Mouse (Mus musculus): ENCODE measurements around the gene Slc24a4. TPM values are rescaled to one million over a fixed set of nuclear protein-coding genes. Genes with fewer than 3 reads are reported as not detected.

Gene Slc24a4
- polyA plus RNA-seq, 1 experiment = 2.4 TPM

- peak; percentile 62 for DNase-seq (ENCODE audit: low read depth)
- no peak for TF ChIP-seq POLR2A (IDR thresholded peaks at IDR 0.05; ENCODE audit: borderline replicate concordance, extremely low read depth, insufficient read depth, insufficient read length, poor library complexity, severe bottlenecking)
- TF ChIP-seq CTCF (IDR thresholded peaks at IDR 0.05; ENCODE audit: borderline replicate concordance, extremely low read depth, insufficient read depth, insufficient read length) = no peak
Measured at GRCm38 (mm10) chr12:102127601-102128000, 932 bp upstream of the Slc24a4 start.

GRCm38 (mm10) chr12:102128791-102129507 lies 416 bp downstream of the Slc24a4 start:
- TF ChIP-seq POLR2A (IDR thresholded peaks at IDR 0.05; ENCODE audit: borderline replicate concordance, extremely low read depth, insufficient read depth, insufficient read length, poor library complexity, severe bottlenecking) (no peak), CTCF (IDR thresholded peaks at IDR 0.05; ENCODE audit: borderline replicate concordance, extremely low read depth, insufficient read depth, insufficient read length) (no peak)
- DNase-seq (ENCODE audit: low read depth) = peak; percentile 85

- no peak for TF ChIP-seq POLR2A (IDR thresholded peaks at IDR 0.05; ENCODE audit: borderline replicate concordance, extremely low read depth, insufficient read depth, insufficient read length, poor library complexity, severe bottlenecking)
- TF ChIP-seq CTCF (IDR thresholded peaks at IDR 0.05; ENCODE audit: borderline replicate concordance, extremely low read depth, insufficient read depth, insufficient read length) = no peak
- peak; percentile 19 for DNase-seq (ENCODE audit: low read depth)
Measured at GRCm38 (mm10) chr12:102129508-102130030, 1.0 kb downstream of the Slc24a4 start.

- TF ChIP-seq POLR2A (IDR thresholded peaks at IDR 0.05; ENCODE audit: borderline replicate concordance, extremely low read depth, insufficient read depth, insufficient read length, poor library complexity, severe bottlenecking) (no peak), CTCF (IDR thresholded peaks at IDR 0.05; ENCODE audit: borderline replicate concordance, extremely low read depth, insufficient read depth, insufficient read length) (no peak)
Measured at GRCm38 (mm10) chr12:102139710-102140109, 11.2 kb downstream of the Slc24a4 start.

GRCm38 (mm10) chr12:102141330-102141729 lies 12.8 kb downstream of the Slc24a4 start:
- no peak for DNase-seq (ENCODE audit: low read depth)
- no peak for TF ChIP-seq CTCF (IDR thresholded peaks at IDR 0.05; ENCODE audit: borderline replicate concordance, extremely low read depth, insufficient read depth, insufficient read length)
- TF ChIP-seq POLR2A (IDR thresholded peaks at IDR 0.05; ENCODE audit: borderline replicate concordance, extremely low read depth, insufficient read depth, insufficient read length, poor library complexity, severe bottlenecking) = no peak

More at GRCm38 (mm10) chr12:102139710-102140109, 11.2 kb downstream of the Slc24a4 start:
- no peak for DNase-seq (ENCODE audit: low read depth)

- no peak for TF ChIP-seq POLR2A (IDR thresholded peaks at IDR 0.05; ENCODE audit: borderline replicate concordance, extremely low read depth, insufficient read depth, insufficient read length, poor library complexity, severe bottlenecking)
- TF ChIP-seq CTCF (IDR thresholded peaks at IDR 0.05; ENCODE audit: borderline replicate concordance, extremely low read depth, insufficient read depth, insufficient read length) = no peak
Measured at GRCm38 (mm10) chr12:102147678-102148077, 19.1 kb downstream of the Slc24a4 start.

GRCm38 (mm10) chr12:102148746-102149145 lies 20.2 kb downstream of the Slc24a4 start:
- DNase-seq (ENCODE audit: low read depth) = no peak

More at GRCm38 (mm10) chr12:102147678-102148077, 19.1 kb downstream of the Slc24a4 start:
- DNase-seq (ENCODE audit: low read depth) = no peak

GRCm38 (mm10) chr12:102151185-102151584 lies 22.7 kb downstream of the Slc24a4 start:
- DNase-seq (ENCODE audit: low read depth) = no peak
- TF ChIP-seq POLR2A (IDR thresholded peaks at IDR 0.05; ENCODE audit: borderline replicate concordance, extremely low read depth, insufficient read depth, insufficient read length, poor library complexity, severe bottlenecking) (no peak), CTCF (IDR thresholded peaks at IDR 0.05; ENCODE audit: borderline replicate concordance, extremely low read depth, insufficient read depth, insufficient read length) (no peak)

More at GRCm38 (mm10) chr12:102148746-102149145, 20.2 kb downstream of the Slc24a4 start:
- TF ChIP-seq CTCF (IDR thresholded peaks at IDR 0.05; ENCODE audit: borderline replicate concordance, extremely low read depth, insufficient read depth, insufficient read length) (peak; percentile 16; the same call in 1 of the 2 replicates), POLR2A (IDR thresholded peaks at IDR 0.05; ENCODE audit: borderline replicate concordance, extremely low read depth, insufficient read depth, insufficient read length, poor library complexity, severe bottlenecking) (no peak)

- DNase-seq (ENCODE audit: low read depth) = no peak
Measured at GRCm38 (mm10) chr12:102153796-102154195, 25.3 kb downstream of the Slc24a4 start.

GRCm38 (mm10) chr12:102154815-102155214 lies 26.3 kb downstream of the Slc24a4 start:
- DNase-seq (ENCODE audit: low read depth) = no peak
- TF ChIP-seq CTCF (IDR thresholded peaks at IDR 0.05; ENCODE audit: borderline replicate concordance, extremely low read depth, insufficient read depth, insufficient read length) (no peak), POLR2A (IDR thresholded peaks at IDR 0.05; ENCODE audit: borderline replicate concordance, extremely low read depth, insufficient read depth, insufficient read length, poor library complexity, severe bottlenecking) (no peak)

More at GRCm38 (mm10) chr12:102153796-102154195, 25.3 kb downstream of the Slc24a4 start:
- TF ChIP-seq POLR2A (IDR thresholded peaks at IDR 0.05; ENCODE audit: borderline replicate concordance, extremely low read depth, insufficient read depth, insufficient read length, poor library complexity, severe bottlenecking) = no peak
- TF ChIP-seq CTCF (IDR thresholded peaks at IDR 0.05; ENCODE audit: borderline replicate concordance, extremely low read depth, insufficient read depth, insufficient read length) = no peak

GRCm38 (mm10) chr12:102164632-102165031 lies 36.1 kb downstream of the Slc24a4 start:
- no peak for DNase-seq (ENCODE audit: low read depth)
- TF ChIP-seq POLR2A (IDR thresholded peaks at IDR 0.05; ENCODE audit: borderline replicate concordance, extremely low read depth, insufficient read depth, insufficient read length, poor library complexity, severe bottlenecking) (no peak), CTCF (IDR thresholded peaks at IDR 0.05; ENCODE audit: borderline replicate concordance, extremely low read depth, insufficient read depth, insufficient read length) (no peak)

All from brain, embryonic 14.5 days (tissue).